Mouse (Mus musculus) midbrain, embryonic 11.5 days (tissue): ENCODE measurements around the gene Helz2. TPM values are rescaled to one million over a fixed set of nuclear protein-coding genes. Genes with fewer than 3 reads are reported as not detected.

Source experiments
- ATAC-seq: fragments of 200-750 bp; cut with Nextera tagmentation; 2 replicates; pipeline ENCODE4 v1.8.0; 2017; ENCODE audit warnings: moderate TSS enrichment, moderate library complexity; ENCODE audit not compliant: low FRiP score
- DNase-seq: peaks from one replicate; pipeline ENCODE4 v3.0.0; 2015; ENCODE audit warnings: low spot score; ENCODE audit errors: missing footprints
- H3K27ac ChIP-seq: fragments of 300-500 bp; sonication (generic); 2 replicates; pipeline ENCODE4 v1.5.1; 2014; ENCODE audit warnings: low read depth, low read length
- H3K27me3 ChIP-seq: fragments of 300-500 bp; sonication (generic); 2 replicates; pipeline ENCODE4 v1.6.1; 2014; ENCODE audit warnings: mild to moderate bottlenecking, low read length, moderate library complexity, mixed read lengths; ENCODE audit not compliant: control insufficient read depth, insufficient read depth
- H3K36me3 ChIP-seq: fragments of 300-500 bp; sonication (generic); 2 replicates; pipeline ENCODE4 v1.6.1; 2014; ENCODE audit warnings: mild to moderate bottlenecking, low read length, moderate library complexity, mixed read lengths; ENCODE audit not compliant: control insufficient read depth, insufficient read depth
- H3K4me1 ChIP-seq: fragments of 300-500 bp; sonication (generic); 2 replicates; pipeline ENCODE4 v1.6.1; 2014; ENCODE audit warnings: low read length; ENCODE audit not compliant: control insufficient read depth, insufficient read depth
- H3K4me2 ChIP-seq: fragments of 300-500 bp; sonication (generic); 2 replicates; pipeline ENCODE4 v1.6.1; 2014; ENCODE audit warnings: mild to moderate bottlenecking, moderate library complexity
- H3K4me3 ChIP-seq: fragments of 300-500 bp; sonication (generic); 2 replicates; pipeline ENCODE4 v1.5.1; 2014; ENCODE audit warnings: low read depth, low read length
- H3K9ac ChIP-seq: fragments of 300-500 bp; sonication (generic); 2 replicates; pipeline ENCODE4 v1.6.1; 2014; ENCODE audit warnings: low read length
- H3K9me3 ChIP-seq: fragments of 300-500 bp; sonication (generic); 2 replicates; pipeline ENCODE4 v1.6.1; 2016; ENCODE audit warnings: low read length; ENCODE audit not compliant: control insufficient read depth
- WGBS: fragments of 180-500 bp; shearing (Covaris S2); extraction: QIAGEN DNeasy Blood & Tissue Kit; methylation state at CpG from one replicate; pipeline ENCODE4 v1.1.7; 2014; 5-methylcytosine and 5-hydroxymethylcytosine counted together
- polyA plus RNA-seq: library from polyadenylated mRNA; unstranded; fragments of >200 nt; fragmentation: Nextera tagmentation; extraction: Ambion mirVana; gene quantifications from 2 replicates; pipeline ENCODE4 v1.2.1, GENCODE M21; 2014

Helz2 gene
- polyA plus RNA-seq, 1 experiment from 2014 or later, result 0.56 TPM

DNA sequence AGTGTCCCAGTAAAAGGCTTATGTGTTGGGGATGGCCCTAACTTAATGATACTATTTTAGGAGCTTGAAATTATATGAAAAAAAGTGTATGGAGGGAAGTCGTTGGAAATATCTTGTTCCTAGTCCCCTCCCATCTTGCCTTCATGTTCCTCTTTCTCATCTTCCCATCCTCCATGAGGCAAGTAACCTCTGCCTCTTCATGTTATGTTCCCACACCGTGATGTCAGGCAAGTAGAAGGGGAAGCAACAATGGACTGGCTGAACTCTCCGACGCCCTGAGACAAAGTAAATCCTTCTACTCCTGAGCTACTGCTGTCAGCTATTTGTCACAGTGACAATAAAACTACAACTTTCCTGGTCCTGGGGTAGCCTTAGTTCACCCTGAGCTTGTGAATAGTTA is 32.8 kb upstream of the Helz2 start:
- H3K9ac ChIP-seq, result no peak overlapping the region
- no peaks in the 10 kb centered on the region for H3K4me1 ChIP-seq
- no peak overlapping the region for H3K4me3 ChIP-seq
- WGBS, result 88% methylated on average over 4 of the region's 4 CpGs
- H3K36me3 ChIP-seq, result peaks cover 13% of the 10 kb centered on the region; the same call in 1 of the 2 replicates
- no peak overlapping the region for H3K4me2 ChIP-seq
- DNase-seq, result no peak
- H3K27me3 ChIP-seq, result no peaks in the 10 kb centered on the region
- no peaks in the 10 kb centered on the region for H3K9me3 ChIP-seq
- H3K27ac ChIP-seq, result no peak overlapping the region
- ATAC-seq, result no peak

DNA sequence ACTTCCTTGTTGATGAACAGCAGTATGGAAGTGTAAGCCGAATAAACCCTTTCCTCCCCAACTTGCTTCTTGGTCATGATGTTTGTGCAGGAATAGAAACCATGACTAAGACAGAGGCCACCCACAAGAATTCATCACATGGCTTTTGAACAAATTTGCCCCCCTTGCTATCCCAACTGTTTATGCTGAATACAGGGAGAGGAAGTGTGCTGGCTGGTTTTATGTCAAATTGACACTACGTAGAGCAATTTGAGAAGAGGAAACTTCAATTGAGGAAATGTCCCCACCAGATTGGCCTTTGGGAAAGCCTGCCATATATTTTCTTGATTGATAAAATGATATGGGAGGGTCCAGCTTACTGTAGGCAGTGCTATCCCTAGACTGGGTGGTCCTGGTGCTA is 32.0 kb upstream of the Helz2 start:
- Histone ChIP-seq H3K4me2 (no peak overlapping the region), H3K36me3 (peaks cover 13% of the 10 kb centered on the region; the same call in 1 of the 2 replicates), H3K9me3 (no peaks in the 10 kb centered on the region), H3K4me3 (no peak overlapping the region), H3K4me1 (no peaks in the 10 kb centered on the region), H3K9ac (no peak overlapping the region), H3K27ac (no peak overlapping the region), H3K27me3 (no peaks in the 10 kb centered on the region)
- DNase-seq, result no peak
- no peak for ATAC-seq
- 80% methylated on average over 2 of the region's 2 CpGs for WGBS

DNA sequence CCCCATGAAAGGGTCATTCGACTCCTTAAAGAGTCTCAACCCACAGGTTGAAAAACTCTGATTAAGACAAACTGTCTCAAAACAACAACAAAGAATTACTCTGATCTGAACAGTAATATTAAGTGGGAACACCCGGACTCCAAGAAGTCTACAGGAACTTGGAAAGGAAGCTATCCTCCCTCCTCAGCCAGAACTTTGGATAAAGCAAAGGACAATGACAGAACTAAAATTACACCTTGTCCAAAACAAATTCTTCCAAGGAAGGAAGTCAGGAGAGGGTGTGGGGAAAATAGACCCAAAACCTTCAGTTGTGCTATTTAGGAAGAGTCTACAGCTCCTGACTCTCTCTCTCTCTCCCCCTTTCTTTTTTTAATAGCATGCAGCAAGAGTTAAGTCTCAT is 30.3 kb upstream of the Helz2 start:
- H3K36me3 ChIP-seq, result peaks cover 10% of the 10 kb centered on the region; the same call in 1 of the 2 replicates

DNA sequence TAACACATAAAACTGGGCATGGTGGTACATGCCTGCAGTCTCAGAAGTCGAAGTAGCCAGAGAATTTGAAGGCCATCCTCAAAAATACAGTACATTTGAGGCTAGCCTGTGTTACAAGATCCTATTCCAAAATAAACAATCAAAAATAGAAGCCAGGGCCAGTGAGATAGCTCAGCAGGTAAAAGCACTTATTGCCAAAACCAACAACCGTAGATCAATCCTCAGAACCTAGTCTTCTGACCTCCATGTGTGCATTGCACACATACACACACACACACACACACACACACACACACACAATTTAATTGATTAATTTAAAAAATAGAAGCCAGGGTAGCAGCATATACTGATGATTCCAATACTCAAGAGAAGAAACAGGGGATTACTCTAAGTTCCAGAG is 25.0 kb upstream of the Helz2 start:
- Histone ChIP-seq H3K9me3 (no peaks in the 10 kb centered on the region), H3K36me3 (peaks cover 9% of the 10 kb centered on the region; the same call in 1 of the 2 replicates), H3K9ac (no peak overlapping the region), H3K27ac (no peak overlapping the region), H3K27me3 (no peaks in the 10 kb centered on the region), H3K4me2 (no peak overlapping the region), H3K4me1 (no peaks in the 10 kb centered on the region), H3K4me3 (no peak overlapping the region)
- no peak for ATAC-seq
- WGBS, result 83% methylated on average over 2 of the region's 2 CpGs
- no peak for DNase-seq

More for the DNA sequence above, 30.3 kb upstream of the Helz2 start:
- no peak overlapping the region for H3K27ac ChIP-seq
- DNase-seq, result no peak
- 93% methylated on average over 2 of the region's 2 CpGs for WGBS
- H3K4me3 ChIP-seq, result no peak overlapping the region
- ATAC-seq, result no peak
- no peak overlapping the region for H3K9ac ChIP-seq
- no peaks in the 10 kb centered on the region for H3K4me1 ChIP-seq
- no peaks in the 10 kb centered on the region for H3K9me3 ChIP-seq
- H3K27me3 ChIP-seq, result no peaks in the 10 kb centered on the region
- H3K4me2 ChIP-seq, result no peak overlapping the region

DNA sequence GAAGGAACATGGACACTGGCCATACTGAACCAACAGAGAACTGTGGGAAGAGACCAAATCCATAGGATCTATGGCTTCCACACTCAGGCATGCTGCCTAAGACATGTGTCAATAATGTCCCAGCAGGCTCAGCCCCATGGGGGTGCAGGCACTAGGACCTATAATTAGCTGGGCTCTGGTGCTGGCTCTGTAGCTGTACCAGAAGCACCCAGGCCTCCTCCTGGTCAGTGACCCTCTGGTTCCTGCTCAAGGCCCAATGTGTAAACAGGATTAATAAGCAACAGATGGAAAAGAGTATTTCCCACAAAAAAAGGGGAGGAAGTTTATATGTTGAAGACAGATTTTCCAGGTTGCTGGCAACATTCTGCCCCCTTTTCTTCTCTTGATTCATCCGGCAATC is 11.4 kb upstream of the Helz2 start:
- Histone ChIP-seq H3K4me3 (no peak overlapping the region), H3K4me1 (no peaks in the 10 kb centered on the region), H3K27me3 (no peaks in the 10 kb centered on the region), H3K36me3 (peaks cover 23% of the 10 kb centered on the region), H3K9ac (no peak overlapping the region), H3K9me3 (no peaks in the 10 kb centered on the region), H3K4me2 (no peak overlapping the region), H3K27ac (no peak overlapping the region)
- DNase-seq, result no peak
- WGBS, result 67% methylated on average over 1 of the region's 1 CpGs
- ATAC-seq, result no peak

DNA sequence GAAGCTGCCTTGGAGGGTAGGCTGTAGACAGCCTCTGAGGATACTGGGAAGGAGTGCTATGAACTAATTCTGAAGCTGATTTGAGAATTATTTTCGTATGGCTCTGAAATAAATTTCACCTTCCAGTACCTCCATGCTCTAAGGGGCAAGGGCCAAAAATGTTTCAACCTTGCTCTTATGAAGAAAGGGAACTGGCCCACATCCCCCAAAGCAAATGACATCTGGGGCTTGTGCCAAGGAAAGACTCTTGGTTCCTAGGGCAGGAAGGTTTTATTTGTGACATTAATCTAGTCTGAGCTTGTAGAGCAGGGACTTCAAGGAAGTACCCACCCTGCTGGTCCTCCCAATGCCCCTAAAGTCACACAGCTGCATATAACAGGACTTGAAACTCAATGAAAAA is 10.0 kb upstream of the Helz2 start:
- no peak for ATAC-seq
- Histone ChIP-seq H3K9me3 (no peaks in the 10 kb centered on the region), H3K27me3 (no peaks in the 10 kb centered on the region), H3K9ac (no peak overlapping the region), H3K4me1 (no peaks in the 10 kb centered on the region), H3K4me3 (no peak overlapping the region), H3K27ac (no peak overlapping the region), H3K36me3 (peaks cover 19% of the 10 kb centered on the region), H3K4me2 (no peak overlapping the region)
- 94% methylated on average over 1 of the region's 1 CpGs for WGBS
- no peak for DNase-seq

DNA sequence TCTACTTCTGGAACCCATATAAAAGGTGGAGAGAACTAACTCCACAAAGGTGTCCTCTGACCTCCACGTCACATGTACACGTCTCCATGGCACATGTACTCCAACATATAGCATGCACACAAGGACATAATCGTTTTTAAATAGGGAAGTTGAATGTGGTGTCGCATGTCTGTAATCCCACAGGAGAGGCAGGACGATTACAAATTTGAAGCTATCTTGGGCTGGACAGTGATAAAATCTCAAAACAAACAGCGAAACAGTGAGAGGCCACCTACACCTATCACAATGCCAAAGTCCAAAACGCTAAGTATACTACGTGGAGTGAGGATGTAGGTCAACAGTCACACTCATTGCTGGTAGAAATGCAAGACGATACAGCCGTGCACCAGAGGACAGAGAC is 7.4 kb upstream of the Helz2 start:
- Histone ChIP-seq H3K4me3 (no peak overlapping the region), H3K27ac (no peak overlapping the region), H3K4me1 (no peaks in the 10 kb centered on the region), H3K4me2 (no peak overlapping the region), H3K9me3 (no peaks in the 10 kb centered on the region), H3K9ac (no peak overlapping the region), H3K36me3 (peaks cover 13% of the 10 kb centered on the region), H3K27me3 (no peaks in the 10 kb centered on the region)
- ATAC-seq, result no peak
- WGBS, result 91% methylated on average over 10 of the region's 10 CpGs
- DNase-seq, result no peak

DNA sequence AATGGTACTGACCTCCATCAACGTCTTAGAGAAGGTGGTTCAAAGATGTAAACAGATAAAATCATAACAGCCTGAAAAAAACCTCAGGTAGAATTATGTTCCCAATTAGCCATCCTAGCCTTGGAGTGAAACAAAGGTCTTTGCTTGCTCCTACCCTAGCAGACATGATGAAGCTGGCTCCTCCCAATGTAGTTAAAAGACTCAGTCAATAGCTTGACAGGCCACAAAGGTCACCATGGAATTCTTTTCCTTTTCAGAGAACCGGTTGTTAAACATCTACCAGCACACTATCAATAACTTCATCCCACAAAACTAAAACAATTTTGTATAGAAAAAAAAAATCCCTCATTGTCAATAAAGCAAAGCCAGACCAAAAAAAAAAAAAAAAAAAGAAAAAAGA is 3.2 kb upstream of the Helz2 start:
- H3K9me3 ChIP-seq, result no peaks in the 10 kb centered on the region
- WGBS, result 48% methylated on average over 2 of the region's 2 CpGs
- no peak overlapping the region for H3K27ac ChIP-seq
- H3K4me3 ChIP-seq, result no peak overlapping the region
- ATAC-seq (no peak), DNase-seq (no peak)
- no peak overlapping the region for H3K9ac ChIP-seq
- H3K4me1 ChIP-seq, result no peaks in the 10 kb centered on the region
- no peaks in the 10 kb centered on the region for H3K36me3 ChIP-seq
- H3K27me3 ChIP-seq, result no peaks in the 10 kb centered on the region
- H3K4me2 ChIP-seq, result no peak overlapping the region

DNA sequence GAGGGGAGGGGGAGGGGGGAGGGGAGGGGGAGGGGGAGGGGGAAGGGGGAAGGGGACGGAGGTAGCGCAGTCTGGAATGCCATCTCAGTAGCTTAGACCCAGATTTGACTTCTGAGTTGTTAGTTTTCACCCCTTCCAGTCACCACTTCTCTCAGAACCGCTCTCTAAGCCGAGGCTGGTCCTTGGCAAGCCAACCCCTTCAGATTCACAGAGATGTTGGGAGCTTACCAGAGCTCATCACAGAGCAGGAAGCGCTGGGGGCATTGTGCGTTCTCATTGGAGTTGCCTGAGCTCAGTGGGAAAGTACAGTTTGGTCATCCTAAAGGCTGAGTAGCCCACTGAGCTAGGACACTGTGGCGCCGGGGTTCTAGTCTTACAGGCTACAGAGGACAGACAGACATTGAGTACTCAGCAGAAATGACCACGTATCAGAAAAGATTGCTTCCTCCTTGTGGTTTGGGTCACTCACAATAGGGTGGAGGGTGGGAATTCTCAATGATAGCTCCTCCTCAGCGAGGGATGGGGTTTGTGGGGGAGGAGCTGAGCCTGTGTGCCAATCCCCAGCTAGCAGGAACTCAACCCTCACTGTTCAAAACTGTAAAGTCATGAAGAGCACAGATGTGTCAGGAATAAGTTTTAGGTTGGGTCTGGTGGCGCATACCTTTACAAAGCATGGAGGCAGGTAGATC is 2.0 kb upstream of the Helz2 start:
- ATAC-seq (no peak), DNase-seq (no peak)
- Histone ChIP-seq H3K9ac (no peak overlapping the region), H3K9me3 (no peaks in the 10 kb centered on the region), H3K27me3 (no peaks in the 10 kb centered on the region), H3K4me1 (no peaks in the 10 kb centered on the region), H3K36me3 (no peaks in the 10 kb centered on the region), H3K27ac (no peak overlapping the region), H3K4me3 (no peak overlapping the region), H3K4me2 (no peak overlapping the region)
- WGBS, result 39% methylated on average over 11 of the region's 11 CpGs
